ENCODE assay signal across 12 mouse cellular contexts in the genomic region with DNA sequence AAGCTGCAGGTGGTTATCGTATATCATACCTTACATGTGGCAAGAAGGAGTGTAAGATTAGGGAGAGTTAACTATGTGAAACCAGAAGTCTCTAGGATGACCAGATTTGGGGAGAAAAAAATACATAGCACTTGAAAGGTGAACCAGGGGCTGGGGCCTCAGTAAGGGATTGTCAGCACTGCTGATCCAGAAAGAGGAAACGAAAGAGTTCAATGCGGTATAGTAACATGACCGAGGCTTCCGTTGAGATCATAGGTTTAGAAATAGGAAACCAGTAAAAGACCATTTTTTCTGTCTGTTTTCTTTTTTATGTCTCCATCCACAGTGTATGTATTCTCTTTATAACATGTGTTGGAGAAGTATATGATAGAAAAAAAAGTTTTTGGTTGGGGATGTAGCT. TPM values are rescaled to one million over a fixed set of nuclear protein-coding genes. Genes with fewer than 3 reads are reported as not detected.
DNase-seq lines count a peak whose midpoint lies in the region; ATAC-seq and TF ChIP-seq lines count a peak whose summit lies in the region.
"Had no signal": no experiment of that assay in that cellular context is flagged by ENCODE, and none has a peak within 500 bp of the region (broad histone marks: within the 10 kb centered on the region; RNA-seq: fewer than 3 reads in every experiment).

No protein-coding gene starts in this region.

- no peak for TF ChIP-seq EP300 in stomach, postnatal 0 days (optimal IDR thresholded peaks at IDR 0.05)

- no peaks in the 10 kb centered on the region for H3K9me3 ChIP-seq in stomach, postnatal 0 days (ENCODE audit: control insufficient read depth, low read length)
- H3K9me3 ChIP-seq: heart, embryonic 10.5 days had no signal

- WGBS in stomach, postnatal 0 days = 92% methylated on average over 5 of the region's 5 CpGs

- no peaks in the 10 kb centered on the region for H3K4me1 ChIP-seq in stomach, postnatal 0 days (replicated peaks; ENCODE audit: control insufficient read depth, insufficient read depth)
- H3K4me1 ChIP-seq: heart, embryonic 10.5 days had no signal

- H3K27me3 ChIP-seq in stomach, postnatal 0 days (ENCODE audit: control insufficient read depth, insufficient read depth, low read length) = no peaks in the 10 kb centered on the region

- no peak for ATAC-seq in stomach, postnatal 0 days (ENCODE audit: low FRiP score, low TSS enrichment)
- ATAC-seq: hindbrain, postnatal 0 days had no signal

- H3K9ac ChIP-seq in stomach, postnatal 0 days (ENCODE audit: low read length) = no peak overlapping the region

- peak overlapping the region; percentile 39; the same call in 1 of the 2 replicates for H3K27ac ChIP-seq in layer of hippocampus, adult 2 months
- H3K27ac ChIP-seq in stomach, postnatal 0 days (replicated peaks) = no peak overlapping the region
- H3K27ac ChIP-seq: heart, embryonic 10.5 days; hindbrain, postnatal 0 days had no signal

- no peak overlapping the region for H3K4me2 ChIP-seq in stomach, postnatal 0 days (replicated peaks; ENCODE audit: low read depth)

- TF ChIP-seq CTCF in layer of hippocampus, adult 2 months (conservative IDR thresholded peaks at IDR 0.05) = no peak
- TF ChIP-seq CTCF in stomach, postnatal 0 days (IDR thresholded peaks at IDR 0.05; ENCODE audit: low read depth) = no peak

- no peak overlapping the region for H3K4me3 ChIP-seq in layer of hippocampus, adult 2 months
- no peak overlapping the region for H3K4me3 ChIP-seq in stomach, postnatal 0 days (ENCODE audit: low read depth, low read length)
- H3K4me3 ChIP-seq: heart, embryonic 10.5 days had no signal

- DNase-seq in layer of hippocampus, adult 2 months (ENCODE audit: low spot score in 2 of 2) = no peak
- DNase-seq in layer of hippocampus, adult 8-10 months (ENCODE audit: low spot score in 2 of 2) = no peak
- DNase-seq in B cell, adult 2 months = peak; percentile 68 to 79
- peak; percentile 55 for DNase-seq in c-Kit-positive CD71-negative TER-119-negative erythroid progenitor cells, embryonic 14.5 days (ENCODE audit: low read depth)
- DNase-seq in natural killer cell, adult 2 months (ENCODE audit: low spot score in 2 of 2) = peak; percentile 42 to 71
- DNase-seq in stomach, postnatal 0 days (ENCODE audit: low spot score) = no peak
- no peak for DNase-seq in embryo, embryonic 10 days (ENCODE audit: low spot score)
- no peak for DNase-seq in urinary bladder, adult 18-20 months (ENCODE audit: low spot score in 2 of 2)
- DNase-seq: cerebellum, postnatal 14 days; kidney, postnatal 25 days had no signal

- 0 out of 2 replicates have a peak, but pooled peaks cover 2% of the 10 kb centered on the region for H3K36me3 ChIP-seq in stomach, postnatal 0 days (ENCODE audit: control insufficient read depth, insufficient read depth, low read length)

RNA-seq across cellular contexts. Expression of a gene that starts 1.5 kb away (rescaled TPM):
- total RNA-seq in layer of hippocampus, adult 2 months (2021) = 100 to 1,000 TPM; 201 to 210 TPM
- 100 to 1,000 TPM; 186 to 214 (median 206) TPM for total RNA-seq in layer of hippocampus, adult 8-10 months (2022)
- polyA plus RNA-seq in stomach, postnatal 0 days (2015; fragmentation: Nextera tagmentation; extraction: Ambion mirVana) = 29.1 and 29.8 TPM in 2 replicates

RNA-seq across cellular contexts. Expression of a gene that starts 16.8 kb away (rescaled TPM):
- under 1 TPM; 0.54 to 0.61 TPM for total RNA-seq in layer of hippocampus, adult 2 months (2021)
- 10 to 100 TPM in 1 of 4 experiments, 1 to 10 TPM in 1, under 1 TPM in 2; 0.66 to 11.6 (median 4.5) TPM for total RNA-seq in layer of hippocampus, adult 8-10 months (2022)
- 2.4 and 2.5 TPM in 2 replicates for polyA plus RNA-seq in stomach, postnatal 0 days (2015; fragmentation: Nextera tagmentation; extraction: Ambion mirVana)

RNA-seq across cellular contexts. Expression of a gene that starts 48.8 kb away (rescaled TPM):
- total RNA-seq in layer of hippocampus, adult 2 months (2021) = under 1 TPM; 0.22 to 0.61 TPM
- under 1 TPM in 3 of 4 experiments, not detected in 1; 0.27 to 0.49 (median 0.27) TPM for total RNA-seq in layer of hippocampus, adult 8-10 months (2022)
- polyA plus RNA-seq in stomach, postnatal 0 days (2015; fragmentation: Nextera tagmentation; extraction: Ambion mirVana) = 3.4 and 4.4 TPM in 2 replicates

RNA-seq across cellular contexts. Expression of a gene that starts 53.1 kb away (rescaled TPM):
- total RNA-seq in layer of hippocampus, adult 2 months (2021) = 10 to 100 TPM; 28.8 to 30.7 TPM
- total RNA-seq in layer of hippocampus, adult 8-10 months (2022) = 10 to 100 TPM; 26.8 to 29.2 (median 27.8) TPM
- 3.0 and 3.5 TPM in 2 replicates for polyA plus RNA-seq in stomach, postnatal 0 days (2015; fragmentation: Nextera tagmentation; extraction: Ambion mirVana)

Comparison
In these comparisons a context has a peak if more than half of its experiments do, and no peak if none do; other contexts are left out.
1. DNase-seq: peak in B cell, adult 2 months (2 of 2), c-Kit-positive CD71-negative TER-119-negative erythroid progenitor cells, embryonic 14.5 days (single experiment) and natural killer cell, adult 2 months (2 of 2); none in layer of hippocampus, adult 2 months (0 of 2), layer of hippocampus, adult 8-10 months (0 of 2), stomach, postnatal 0 days (single experiment), embryo, embryonic 10 days (single experiment) and urinary bladder, adult 18-20 months (0 of 2).